Mouse (Mus musculus): ENCODE measurements around the gene Hoxd12.

Hoxd12 gene

GRCm38 (mm10) chr2:74695813-74696430, 21.1 kb downstream of the Hoxd12 start:
- no peak for DNase-seq (ENCODE audit: low read depth, low spot score)

GRCm38 (mm10) chr2:74696442-74697335, 21.9 kb downstream of the Hoxd12 start:
- DNase-seq (ENCODE audit: low read depth, low spot score), result no peak

GRCm38 (mm10) chr2:74697567-74698121, 22.8 kb downstream of the Hoxd12 start, which contains the start of gene Hoxd9:
Gene Hoxd9, plus strand, starts transcription at chr2:74697727.
- no peak for DNase-seq (ENCODE audit: low read depth, low spot score)

GRCm38 (mm10) chr2:74698201-74699052, 23.6 kb downstream of the Hoxd12 start:
- no peak for DNase-seq (ENCODE audit: low read depth, low spot score)

- no peak for DNase-seq (ENCODE audit: low read depth, low spot score)
These were observed 24.2 kb downstream of the Hoxd12 start for GRCm38 (mm10) chr2:74699053-74699430.

GRCm38 (mm10) chr2:74699664-74700545, 25.1 kb downstream of the Hoxd12 start:
- DNase-seq (ENCODE audit: low read depth, low spot score), result no peak

- DNase-seq (ENCODE audit: low read depth, low spot score), result no peak
These were observed 25.8 kb downstream of the Hoxd12 start for GRCm38 (mm10) chr2:74700546-74701112.

GRCm38 (mm10) chr2:74701949-74702819, 27.4 kb downstream of the Hoxd12 start:
- DNase-seq (ENCODE audit: low read depth, low spot score), result peak; percentile 18

GRCm38 (mm10) chr2:74702820-74703219, 28.0 kb downstream of the Hoxd12 start:
- no peak for DNase-seq (ENCODE audit: low read depth, low spot score)

- DNase-seq (ENCODE audit: low read depth, low spot score), result no peak
These were observed 28.5 kb downstream of the Hoxd12 start for GRCm38 (mm10) chr2:74703317-74703716.

- no peak for DNase-seq (ENCODE audit: low read depth, low spot score)
These were observed 29.0 kb downstream of the Hoxd12 start for GRCm38 (mm10) chr2:74703720-74704392.

- no peak for DNase-seq (ENCODE audit: low read depth, low spot score)
These were observed 29.7 kb downstream of the Hoxd12 start, which contains the start of gene Hoxd8 for GRCm38 (mm10) chr2:74704393-74704998. Gene Hoxd8, plus strand, starts transcription at chr2:74704615.

GRCm38 (mm10) chr2:74704999-74705466, 30.2 kb downstream of the Hoxd12 start:
- DNase-seq (ENCODE audit: low read depth, low spot score), result no peak

- no peak for DNase-seq (ENCODE audit: low read depth, low spot score)
These were observed 30.8 kb downstream of the Hoxd12 start for GRCm38 (mm10) chr2:74705467-74706089.

- DNase-seq (ENCODE audit: low read depth, low spot score), result no peak
These were observed 31.7 kb downstream of the Hoxd12 start for GRCm38 (mm10) chr2:74706393-74706960.

- no peak for DNase-seq (ENCODE audit: low read depth, low spot score)
These were observed 32.8 kb downstream of the Hoxd12 start for GRCm38 (mm10) chr2:74707599-74707998.

GRCm38 (mm10) chr2:74708676-74709075, 33.9 kb downstream of the Hoxd12 start:
- no peak for DNase-seq (ENCODE audit: low read depth, low spot score)
